Mouse (Mus musculus) liver, postnatal 0 days (tissue): ENCODE data around the gene Xpnpep3.
"Not testable (repeated sequence)": the region's sequence is repeated elsewhere in the genome, so short reads cannot be mapped to it uniquely, and the experiment has no call there.

Experiments
- CTCF ChIP-seq: sonication (generic); IDR thresholded peaks from 2 replicates; pipeline ENCODE4 v1.5.1; 2016; ENCODE audit warnings: antibody characterized with exemption, low read depth
- EP300 ChIP-seq: IDR thresholded peaks from 2 replicates; pipeline ENCODE4 v1.6.1; 2016; ENCODE audit warnings: antibody characterized with exemption, low read depth, mild to moderate bottlenecking

GRCm38 (mm10) chr15:81480284-81480683 lies 80.3 kb downstream of the Xpnpep3 start:
- not testable (repeated sequence) for TF ChIP-seq EP300, CTCF
